Mouse (Mus musculus) MEL (cell line): ENCODE measurements around the gene Esm1. TPM values are rescaled to one million over a fixed set of nuclear protein-coding genes. Genes with fewer than 3 reads are reported as not detected.
A peak's percentile ranks its signal among the peaks of the same experiment; 100 is the strongest.

Experiments
- DNase-seq: peaks from one replicate; pipeline ENCODE4 v3.0.0; 2011; ENCODE audit warnings: low read depth, low spot score
- H3K27ac ChIP-seq: 2 replicates; pipeline ENCODE4 v1.5.1; 2012; ENCODE audit warnings: low read depth, mild to moderate bottlenecking, control low read depth, low read length, moderate library complexity; ENCODE audit not compliant: control insufficient read depth
- H3K27me3 ChIP-seq, 2 experiments: fragments of 150-350 bp in 1 of 2; sonication (generic) in 1 of 2; 2 replicates each; pipeline ENCODE4 v1.6.1; 2012; ENCODE audit warnings: low read length in 2 of 2, mild to moderate bottlenecking in 2 of 2, improper control_type of control experiment in 1 of 2, moderate library complexity in 1 of 2; ENCODE audit not compliant: insufficient read depth in 2 of 2, control insufficient read depth in 1 of 2
- H3K36me3 ChIP-seq, 2 experiments: 2 replicates each; pipeline ENCODE4 v1.6.1; 2012 to 2014; ENCODE audit warnings: low read length in 2 of 2, improper control_type of control experiment in 1 of 2, inconsistent platforms in 1 of 2, mild to moderate bottlenecking in 1 of 2; ENCODE audit not compliant: insufficient read depth in 2 of 2, control insufficient read depth in 1 of 2
- H3K4me1 ChIP-seq, 2 experiments: fragments of 150-350 bp in 1 of 2; sonication (generic) in 1 of 2; 2 replicates each; pipeline ENCODE4 v1.6.1; 2012; ENCODE audit warnings: low read length in 2 of 2, improper control_type of control experiment in 1 of 2, mild to moderate bottlenecking in 1 of 2; ENCODE audit not compliant: insufficient read depth in 2 of 2, control insufficient read depth in 1 of 2
- H3K4me3 ChIP-seq, 2 experiments: fragments of 150-350 bp in 1 of 2; sonication (generic) in 1 of 2; 2 replicates each; pipeline ENCODE4 v1.5.1; 2012; ENCODE audit warnings: low read depth in 2 of 2, low read length in 2 of 2, mild to moderate bottlenecking in 2 of 2, moderate library complexity in 2 of 2, control low read depth in 1 of 2, improper control_type of control experiment in 1 of 2; ENCODE audit not compliant: control insufficient read depth in 1 of 2, insufficient read depth in 1 of 2
- H3K79me2 ChIP-seq: 2 replicates; pipeline ENCODE4 v1.6.1; 2012; ENCODE audit warnings: mild to moderate bottlenecking, low read length, moderate library complexity; ENCODE audit not compliant: control insufficient read depth, poor library complexity, insufficient read depth
- H3K9ac ChIP-seq: 2 replicates; pipeline ENCODE4 v1.6.1; 2012; ENCODE audit warnings: low read depth, mild to moderate bottlenecking, control low read depth, low read length, moderate library complexity; ENCODE audit not compliant: control insufficient read depth, poor library complexity, severe bottlenecking
- H3K9me3 ChIP-seq: fragments of 150-350 bp; sonication (generic); replicated peaks from 2 replicates; pipeline ENCODE4 v1.6.1; 2012; ENCODE audit warnings: mild to moderate bottlenecking, low read length, improper control_type of control experiment, moderate library complexity; ENCODE audit not compliant: insufficient read depth
- CHD1 ChIP-seq: IDR thresholded peaks from 2 replicates; pipeline ENCODE4 v1.6.1; 2012; ENCODE audit warnings: low read depth, mild to moderate bottlenecking, inconsistent platforms, low read length, improper control_type of control experiment
- CHD2 ChIP-seq: IDR thresholded peaks from 2 replicates; pipeline ENCODE4 v1.6.1; 2011; ENCODE audit warnings: low read length, improper control_type of control experiment
- CTCF ChIP-seq, 3 experiments: IDR thresholded peaks in 2 of 3; conservative IDR thresholded peaks in 1 of 3; 2 replicates each; pipeline ENCODE4 v1.5.1; 2011 to 2012; ENCODE audit warnings: low read length in 3 of 3, low read depth in 2 of 3, mild to moderate bottlenecking in 2 of 3, improper control_type of control experiment in 1 of 3, inconsistent platforms in 1 of 3, mixed read lengths in 1 of 3, moderate library complexity in 1 of 3; ENCODE audit not compliant: control insufficient read depth in 1 of 3, insufficient read depth in 1 of 3, poor library complexity in 1 of 3, severe bottlenecking in 1 of 3
- E2F4 ChIP-seq: IDR thresholded peaks from 2 replicates; pipeline ENCODE4 v1.6.1; 2011; ENCODE audit warnings: low read depth, low read length, improper control_type of control experiment, borderline replicate concordance
- ELF1 ChIP-seq: IDR thresholded peaks from 2 replicates; pipeline ENCODE4 v1.6.1; 2014; ENCODE audit warnings: low read depth, mild to moderate bottlenecking, inconsistent platforms, low read length, improper control_type of control experiment, moderate library complexity
- ETS1 ChIP-seq: IDR thresholded peaks from 2 replicates; pipeline ENCODE4 v1.6.1; 2012; ENCODE audit warnings: low read depth, mild to moderate bottlenecking, inconsistent platforms, low read length, improper control_type of control experiment, moderate library complexity
- GABPA ChIP-seq: IDR thresholded peaks from 2 replicates; pipeline ENCODE4 v1.6.1; 2012; ENCODE audit warnings: low read depth, mild to moderate bottlenecking, inconsistent platforms, low read length, improper control_type of control experiment, moderate library complexity
- KAT2A ChIP-seq: conservative IDR thresholded peaks from 2 replicates; pipeline ENCODE4 v1.6.1; 2012; ENCODE audit warnings: low read depth, low read length, improper control_type of control experiment, inconsistent platforms
- MAFK ChIP-seq: IDR thresholded peaks from 2 replicates; pipeline ENCODE4 v1.6.1; 2011; ENCODE audit warnings: low read depth, mild to moderate bottlenecking, low read length, improper control_type of control experiment, borderline replicate concordance
- MAX ChIP-seq: IDR thresholded peaks from 2 replicates; pipeline ENCODE4 v1.6.1; 2011; ENCODE audit warnings: low read length, improper control_type of control experiment
- MAZ ChIP-seq: IDR thresholded peaks from 2 replicates; pipeline ENCODE4 v1.6.1; 2012; ENCODE audit warnings: low read depth, mild to moderate bottlenecking, inconsistent platforms, low read length, improper control_type of control experiment
- MYB ChIP-seq: IDR thresholded peaks from 2 replicates; pipeline ENCODE4 v1.6.1; 2011; ENCODE audit warnings: mild to moderate bottlenecking, low read depth, low read length, improper control_type of control experiment
- MYC ChIP-seq: IDR thresholded peaks from 2 replicates; pipeline ENCODE4 v1.6.1; 2011; ENCODE audit warnings: low read depth, mild to moderate bottlenecking, low read length, improper control_type of control experiment, moderate library complexity
- NELFE ChIP-seq: IDR thresholded peaks from 2 replicates; pipeline ENCODE4 v1.6.1; 2011; ENCODE audit warnings: low read depth, low read length, improper control_type of control experiment
- NRF1 ChIP-seq: IDR thresholded peaks from 2 replicates; pipeline ENCODE4 v1.6.1; 2014; ENCODE audit warnings: low read depth, mild to moderate bottlenecking, inconsistent platforms, low read length, improper control_type of control experiment, moderate library complexity; ENCODE audit not compliant: poor library complexity, insufficient read depth, severe bottlenecking
- POLR2AphosphoS5 ChIP-seq: IDR thresholded peaks from 2 replicates; pipeline ENCODE4 v1.6.1; 2012; ENCODE audit warnings: low read depth, borderline replicate concordance, mild to moderate bottlenecking, inconsistent platforms, low read length, moderate library complexity, mixed read lengths
- RAD21 ChIP-seq: IDR thresholded peaks from 2 replicates; pipeline ENCODE4 v1.6.1; 2011; ENCODE audit warnings: mild to moderate bottlenecking, low read depth, low read length, improper control_type of control experiment
- SIN3A ChIP-seq: IDR thresholded peaks from 2 replicates; pipeline ENCODE4 v1.6.1; 2012; ENCODE audit warnings: low read length, improper control_type of control experiment, inconsistent platforms
- SMC3 ChIP-seq: IDR thresholded peaks from 2 replicates; pipeline ENCODE4 v1.6.1; 2011; ENCODE audit warnings: low read depth, low read length, improper control_type of control experiment
- TBP ChIP-seq: IDR thresholded peaks from 2 replicates; pipeline ENCODE4 v1.8.0; 2011; ENCODE audit warnings: low read depth, low read length, improper control_type of control experiment
- USF1 ChIP-seq: IDR thresholded peaks from 2 replicates; pipeline ENCODE4 v1.6.1; 2014; ENCODE audit warnings: low read depth, mild to moderate bottlenecking, inconsistent platforms, low read length, improper control_type of control experiment, moderate library complexity
- ZC3H11A ChIP-seq: IDR thresholded peaks from 2 replicates; pipeline ENCODE4 v1.6.1; 2012; ENCODE audit warnings: low read depth, mild to moderate bottlenecking, inconsistent platforms, low read length, improper control_type of control experiment
- ZKSCAN1 ChIP-seq: IDR thresholded peaks from 2 replicates; pipeline ENCODE4 v1.6.1; 2012; ENCODE audit warnings: low read depth, mild to moderate bottlenecking, inconsistent platforms, low read length, improper control_type of control experiment, moderate library complexity
- ZMIZ1 ChIP-seq: IDR thresholded peaks from 2 replicates; pipeline ENCODE4 v1.6.1; 2012; ENCODE audit warnings: low read depth, mild to moderate bottlenecking, inconsistent platforms, low read length, improper control_type of control experiment, moderate library complexity
- polyA plus RNA-seq, 2 experiments: library from polyadenylated mRNA; stranded (reverse) in 1 of 2; unstranded in 1 of 2; fragments of >175 nt in 1 of 2; fragments of >200 nt in 1 of 2; gene quantifications; 2 replicates each; pipeline versions ENCODE4 v1.2.1 to v1.2.4; 2012; ENCODE audit warnings: low replicate concordance in 2 of 2, low read depth in 1 of 2; ENCODE audit not compliant: insufficient read length in 2 of 2, insufficient read depth in 1 of 2, missing spikeins in 1 of 2
- total RNA-seq: library from RNA; depleted of rRNA; stranded (reverse); fragments of 300-350 nt; gene quantifications from 2 replicates; pipeline ENCODE4 v1.2.3, GENCODE M21; 2012

Gene Esm1
- total and polyA plus RNA-seq, 3 experiments, result not detected

DNA sequence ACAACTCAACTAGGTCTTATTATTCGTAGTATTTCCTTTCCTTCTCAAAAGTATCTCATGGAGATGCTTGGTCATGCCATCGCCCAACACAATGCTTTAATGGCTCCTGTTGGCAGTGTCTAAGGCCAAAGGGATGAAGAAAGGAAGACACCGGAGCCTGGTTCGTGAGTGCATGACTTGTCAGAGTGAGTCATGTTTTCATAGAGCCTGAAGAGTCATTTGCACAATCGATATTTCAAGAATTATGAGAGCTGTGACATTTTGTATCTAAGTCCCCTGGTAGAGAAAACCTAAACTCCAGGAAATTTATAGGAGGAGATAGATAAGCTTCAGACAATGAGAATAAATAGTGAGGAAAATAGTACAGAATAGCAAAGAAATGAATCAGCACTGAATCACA lies 49.8 kb downstream of the Esm1 start:
- H3K9ac ChIP-seq, result no peak overlapping the region
- TF ChIP-seq ZC3H11A (no peak), MAX (no peak), ELF1 (no peak), NELFE (no peak), ZMIZ1 (no peak), MAFK (no peak), USF1 (no peak), RAD21 (no peak), MYB (no peak), SMC3 (no peak), ETS1 (no peak), CHD1 (no peak), GABPA (no peak), SIN3A (no peak), MAZ (no peak), NRF1 (no peak)

GRCm38 (mm10) chr13:113262822-113263221 lies 53.4 kb downstream of the Esm1 start:
- Histone ChIP-seq H3K27ac (no peak overlapping the region), H3K9ac (no peak overlapping the region), H3K79me2 (no peaks in the 10 kb centered on the region), H3K4me3 (no peak overlapping the region), H3K9me3 (no peaks in the 10 kb centered on the region), H3K27me3 (no peaks in the 10 kb centered on the region), H3K36me3 (no peaks in the 10 kb centered on the region), H3K4me1 (no peaks in the 10 kb centered on the region)
- TF ChIP-seq TBP, result no peak
- no peak for DNase-seq

More for the DNA sequence above, 49.8 kb downstream of the Esm1 start:
- H3K36me3 ChIP-seq, result no peaks in the 10 kb centered on the region
- H3K4me3 ChIP-seq, result no peak overlapping the region
- no peaks in the 10 kb centered on the region for H3K4me1 ChIP-seq
- H3K9me3 ChIP-seq, result no peaks in the 10 kb centered on the region
- no peak for DNase-seq
- no peak overlapping the region for H3K27ac ChIP-seq
- no peaks in the 10 kb centered on the region for H3K27me3 ChIP-seq
- H3K79me2 ChIP-seq, result no peaks in the 10 kb centered on the region

GRCm38 (mm10) chr13:113265257-113265656 lies 55.8 kb downstream of the Esm1 start:
- H3K36me3 ChIP-seq, result no peaks in the 10 kb centered on the region
- H3K27me3 ChIP-seq, result no peaks in the 10 kb centered on the region
- DNase-seq, result no peak
- H3K4me3 ChIP-seq, result no peak overlapping the region
- peak; percentile 7; the same call in 1 of the 2 replicates for TF ChIP-seq RAD21
- TF ChIP-seq E2F4, result no peak
- TF ChIP-seq TBP, result no peak
- no peak for TF ChIP-seq NELFE
- no peak for TF ChIP-seq POLR2AphosphoS5
- TF ChIP-seq KAT2A, result no peak
- no peak for TF ChIP-seq CHD2
- TF ChIP-seq CTCF (IDR thresholded peaks at IDR 0.05 in 2 of 3, conservative IDR thresholded peaks at IDR 0.05 in 1 of 3; ENCODE audit: control insufficient read depth in 1 of 3, insufficient read depth in 1 of 3, low read depth in 2 of 3, low read length in 3 of 3, poor library complexity in 1 of 3, severe bottlenecking in 1 of 3), result peak in 2 of 3 experiments; percentile 29 to 34; a peak in 4 of 6 replicates
- TF ChIP-seq MYC, result no peak
- TF ChIP-seq ZKSCAN1, result no peak
- TF ChIP-seq, all 39 proteins: peak for 2
- Histone ChIP-seq H3K79me2 (no peaks in the 10 kb centered on the region), H3K9me3 (no peaks in the 10 kb centered on the region), H3K4me1 (no peaks in the 10 kb centered on the region), H3K9ac (no peak overlapping the region), H3K27ac (no peak overlapping the region)
